In genomic region chr3:129863698-129864097, GRCm38 (mm10) we compare ENCODE assay signal across 10 mouse cellular contexts. TPM values are rescaled to one million over a fixed set of nuclear protein-coding genes. Genes with fewer than 3 reads are reported as not detected.
DNase-seq lines count a peak whose midpoint lies in the region; ATAC-seq and TF ChIP-seq lines count a peak whose summit lies in the region.
"Had no signal": no experiment of that assay in that cellular context is flagged by ENCODE, and none has a peak within 500 bp of the region (broad histone marks: within the 10 kb centered on the region; RNA-seq: fewer than 3 reads in every experiment).

No protein-coding gene starts in this region.

- DNase-seq in kidney, adult 2 months, result peak; percentile 50
- peak; percentile 76 for DNase-seq in ES-CJ7 (ENCODE audit: low read depth, low spot score)
- DNase-seq in brain, adult 2 months (ENCODE audit: low read depth, low spot score), result peak; percentile 26
- DNase-seq in gastrocnemius, postnatal 10 days, result peak; percentile 56
- peak; percentile 15 for DNase-seq in liver, adult 2 months (ENCODE audit: extremely low read depth, low read depth, low spot score)
- DNase-seq in retina, embryonic 14.5 days (ENCODE audit: low spot score), result peak; percentile 55

- no peak overlapping the region for H3K4me3 ChIP-seq in kidney, adult 2 months (ENCODE audit: insufficient read depth, low read depth, low read length)
- H3K4me3 ChIP-seq in kidney, embryonic 15.5 days (replicated peaks), result no peak overlapping the region
- no peak overlapping the region for H3K4me3 ChIP-seq in liver, adult 2 months (ENCODE audit: insufficient read depth, low read depth, low read length)
- H3K4me3 ChIP-seq in forebrain, embryonic 12.5 days (replicated peaks), result no peak overlapping the region
- H3K4me3 ChIP-seq: embryonic facial prominence, embryonic 12.5 days had no signal

- peak; percentile 81 for TF ChIP-seq CTCF in kidney, adult 2 months (conservative IDR thresholded peaks at IDR 0.05; ENCODE audit: insufficient read depth, insufficient read length, low read depth, low read length)
- peak; percentile 88 for TF ChIP-seq CTCF in liver, adult 2 months (IDR thresholded peaks at IDR 0.05; ENCODE audit: low read depth, low read length)

- no peaks in the 10 kb centered on the region for H3K27me3 ChIP-seq in kidney, adult 2 months (replicated peaks; ENCODE audit: control insufficient read depth, insufficient read depth, low read length)
- H3K27me3 ChIP-seq in kidney, embryonic 15.5 days, result no peaks in the 10 kb centered on the region
- no peaks in the 10 kb centered on the region for H3K27me3 ChIP-seq in liver, adult 2 months (ENCODE audit: control insufficient read depth, insufficient read depth, low read length)
- no peaks in the 10 kb centered on the region for H3K27me3 ChIP-seq in forebrain, embryonic 12.5 days
- H3K27me3 ChIP-seq: embryonic facial prominence, embryonic 12.5 days had no signal

- ATAC-seq in kidney, embryonic 15.5 days (replicated peaks; ENCODE audit: low FRiP score), result no peak
- no peak for ATAC-seq in forebrain, embryonic 12.5 days (ENCODE audit: low FRiP score)

- H3K4me2 ChIP-seq in kidney, embryonic 15.5 days, result no peak overlapping the region
- H3K4me2 ChIP-seq in forebrain, embryonic 12.5 days, result no peak overlapping the region
- H3K4me2 ChIP-seq: embryonic facial prominence, embryonic 12.5 days had no signal

- TF ChIP-seq POLR2A in kidney, adult 2 months (IDR thresholded peaks at IDR 0.05; ENCODE audit: low read depth, low read length), result no peak
- TF ChIP-seq POLR2A in liver, adult 2 months (IDR thresholded peaks at IDR 0.05; ENCODE audit: extremely low read depth, insufficient read depth, low read length), result no peak

- H3K27ac ChIP-seq in kidney, adult 2 months (ENCODE audit: insufficient read depth, low read depth, low read length), result no peak overlapping the region
- H3K27ac ChIP-seq in kidney, embryonic 15.5 days, result no peak overlapping the region
- no peak overlapping the region for H3K27ac ChIP-seq in liver, adult 2 months (replicated peaks; ENCODE audit: insufficient read depth, low read depth, low read length)
- H3K27ac ChIP-seq in forebrain, embryonic 12.5 days, result no peak overlapping the region
- H3K27ac ChIP-seq: embryonic facial prominence, embryonic 12.5 days had no signal

- H3K9ac ChIP-seq in kidney, embryonic 15.5 days, result no peak overlapping the region
- no peak overlapping the region for H3K9ac ChIP-seq in liver, adult 2 months (ENCODE audit: low read depth, low read length)
- H3K9ac ChIP-seq in forebrain, embryonic 12.5 days, result no peak overlapping the region
- H3K9ac ChIP-seq: embryonic facial prominence, embryonic 12.5 days had no signal

- WGBS in kidney, adult 2 months, result 48% methylated on average over 14 of the region's 14 CpGs
- WGBS in kidney, embryonic 15.5 days, result 53% methylated on average over 14 of the region's 14 CpGs
- WGBS in liver, adult 2 months, result 64% methylated on average over 14 of the region's 14 CpGs
- whole genome bisulfite sequencing in forebrain, embryonic 12.5 days, result 52% methylated on average over 14 of the region's 14 CpGs

- H3K9me3 ChIP-seq in kidney, embryonic 15.5 days (replicated peaks), result no peaks in the 10 kb centered on the region
- H3K9me3 ChIP-seq in forebrain, embryonic 12.5 days, result no peaks in the 10 kb centered on the region
- H3K9me3 ChIP-seq: embryonic facial prominence, embryonic 12.5 days had no signal

- no peaks in the 10 kb centered on the region for H3K36me3 ChIP-seq in kidney, adult 2 months (ENCODE audit: control insufficient read depth, insufficient read depth, low read length)
- no peaks in the 10 kb centered on the region for H3K36me3 ChIP-seq in kidney, embryonic 15.5 days
- peaks cover 64% of the 10 kb centered on the region for H3K36me3 ChIP-seq in liver, adult 2 months (ENCODE audit: control insufficient read depth, insufficient read depth, low read length)
- H3K36me3 ChIP-seq in forebrain, embryonic 12.5 days (replicated peaks), result no peaks in the 10 kb centered on the region
- H3K36me3 ChIP-seq: embryonic facial prominence, embryonic 12.5 days had no signal

- no peaks in the 10 kb centered on the region for H3K4me1 ChIP-seq in kidney, adult 2 months (ENCODE audit: control insufficient read depth, insufficient read depth, low read length)
- no peaks in the 10 kb centered on the region for H3K4me1 ChIP-seq in kidney, embryonic 15.5 days
- H3K4me1 ChIP-seq in liver, adult 2 months (ENCODE audit: control insufficient read depth, insufficient read depth, low read length), result peaks cover 2% of the 10 kb centered on the region
- H3K4me1 ChIP-seq in forebrain, embryonic 12.5 days, result no peaks in the 10 kb centered on the region
- H3K4me1 ChIP-seq: embryonic facial prominence, embryonic 12.5 days had no signal

- H3K79me2 ChIP-seq in liver, adult 2 months (ENCODE audit: control insufficient read depth, insufficient read depth, low read length), result no peaks in the 10 kb centered on the region; the same call in 1 of the 2 replicates

RNA-seq across cellular contexts. Expression of gene Pla2g12a, which starts 14.7 kb away (rescaled TPM):
- polyA plus RNA-seq in kidney, adult 2 months (2012; rRNA removed), result 46.6 and 55.2 TPM in 2 replicates
- polyA plus RNA-seq in kidney, embryonic 15.5 days (2015; fragmentation: Nextera tagmentation; extraction: Ambion mirVana), result 41.5 and 43.8 TPM in 2 replicates
- total RNA-seq in gastrocnemius, postnatal 10 days (2021), result 10 to 100 TPM; 18.4 to 22.9 TPM
- total RNA-seq in liver, adult 2 months (2014; rRNA removed), result 11.2 and 30.9 TPM in 2 replicates
- polyA plus RNA-seq in liver, adult 2 months (2012; rRNA removed), result 21.7 and 23.4 TPM in 2 replicates
- polyA plus RNA-seq in forebrain, embryonic 12.5 days (2016; fragmentation: Nextera tagmentation; extraction: Ambion mirVana), result 31.8 and 33.0 TPM in 2 replicates

RNA-seq across cellular contexts. Expression of gene Cfi, which starts 28.0 kb away (rescaled TPM):
- 10.3 and 11.2 TPM in 2 replicates for polyA plus RNA-seq in kidney, adult 2 months (2012; rRNA removed)
- 14.2 and 17.5 TPM in 2 replicates for polyA plus RNA-seq in kidney, embryonic 15.5 days (2015; fragmentation: Nextera tagmentation; extraction: Ambion mirVana)
- total RNA-seq in gastrocnemius, postnatal 10 days (2021), result under 1 TPM in 1 of 2 experiments, not detected in 1; 0.47 TPM
- total RNA-seq in liver, adult 2 months (2014; rRNA removed), result 755 and 813 TPM in 2 replicates
- polyA plus RNA-seq in liver, adult 2 months (2012; rRNA removed), result 250 and 347 TPM in 2 replicates
- polyA plus RNA-seq in forebrain, embryonic 12.5 days (2016; fragmentation: Nextera tagmentation; extraction: Ambion mirVana), result 0.09 and 0.18 TPM in 2 replicates
- total RNA-seq: left cerebral cortex, postnatal 10 days had no signal

RNA-seq across cellular contexts. Expression of gene Gar1, which starts 32.5 kb away (rescaled TPM):
- polyA plus RNA-seq in kidney, adult 2 months (2012; rRNA removed), result 16.0 and 28.6 TPM in 2 replicates
- polyA plus RNA-seq in kidney, embryonic 15.5 days (2015; fragmentation: Nextera tagmentation; extraction: Ambion mirVana), result 92.9 and 95.5 TPM in 2 replicates
- total RNA-seq in gastrocnemius, postnatal 10 days (2021), result 10 to 100 TPM; 27.0 to 34.6 TPM
- total RNA-seq in liver, adult 2 months (2014; rRNA removed), result 2.8 and 4.5 TPM in 2 replicates
- polyA plus RNA-seq in liver, adult 2 months (2012; rRNA removed), result 10.7 and 14.3 TPM in 2 replicates
- 98.7 and 102 TPM in 2 replicates for polyA plus RNA-seq in forebrain, embryonic 12.5 days (2016; fragmentation: Nextera tagmentation; extraction: Ambion mirVana)

RNA-seq across cellular contexts. Expression of gene Casp6, which starts 37.5 kb away (rescaled TPM):
- polyA plus RNA-seq in kidney, adult 2 months (2012; rRNA removed), result 43.1 and 48.8 TPM in 2 replicates
- 79.2 and 79.3 TPM in 2 replicates for polyA plus RNA-seq in kidney, embryonic 15.5 days (2015; fragmentation: Nextera tagmentation; extraction: Ambion mirVana)
- total RNA-seq in gastrocnemius, postnatal 10 days (2021), result 1 to 10 TPM; 5.6 to 8.2 TPM
- 27.4 and 38.2 TPM in 2 replicates for total RNA-seq in liver, adult 2 months (2014; rRNA removed)
- polyA plus RNA-seq in liver, adult 2 months (2012; rRNA removed), result 44.5 and 44.6 TPM in 2 replicates
- polyA plus RNA-seq in forebrain, embryonic 12.5 days (2016; fragmentation: Nextera tagmentation; extraction: Ambion mirVana), result 55.4 and 60.9 TPM in 2 replicates

RNA-seq across cellular contexts. Expression of gene Rrh, which starts 41.3 kb away (rescaled TPM):
- polyA plus RNA-seq in kidney, adult 2 months (2012; rRNA removed), result not detected in 2 replicates
- polyA plus RNA-seq in kidney, embryonic 15.5 days (2015; fragmentation: Nextera tagmentation; extraction: Ambion mirVana), result 0.21 TPM in 1 of 2 replicates, not detected in the other
- total RNA-seq in gastrocnemius, postnatal 10 days (2021), result under 1 TPM; 0.07 to 0.27 TPM
- 0.09 TPM in 1 of 2 replicates, not detected in the other for total RNA-seq in liver, adult 2 months (2014; rRNA removed)
- polyA plus RNA-seq in liver, adult 2 months (2012; rRNA removed), result not detected in 2 replicates
- polyA plus RNA-seq in forebrain, embryonic 12.5 days (2016; fragmentation: Nextera tagmentation; extraction: Ambion mirVana), result 0.15 and 0.37 TPM in 2 replicates

Comparison
In these comparisons a context has a peak if more than half of its experiments do, and no peak if none do; other contexts are left out.
1. DNase-seq: peak in every context shown above with its lines; median percentile 76 in ES-CJ7; 56 in gastrocnemius, postnatal 10 days; 55 in retina, embryonic 14.5 days; 50 in kidney, adult 2 months; 26 in brain, adult 2 months; 15 in liver, adult 2 months.
2. RNA of gene Cfi, which starts 28.0 kb away (polyA plus RNA-seq): 250 to 347 TPM in liver, adult 2 months; 14.2 to 17.5 TPM in kidney, embryonic 15.5 days, 10.3 to 11.2 TPM in kidney, adult 2 months and 0.09 to 0.18 TPM in forebrain, embryonic 12.5 days; every median in the first group is over 10 times any median in the second.